Mouse (Mus musculus) brown adipose tissue, adult 24 weeks (tissue): ENCODE data around the gene Lrrc49. TPM values are rescaled to one million over a fixed set of nuclear protein-coding genes. Genes with fewer than 3 reads are reported as not detected.

Experiments
- H3K27ac ChIP-seq: fragments of 200-500 bp; replicated peaks from 2 replicates; pipeline ENCODE4 v1.5.1; 2012; ENCODE audit warnings: low read depth, mild to moderate bottlenecking, low read length
- H3K4me1 ChIP-seq: fragments of 200-500 bp; 2 replicates; pipeline ENCODE4 v1.6.1; 2012; ENCODE audit warnings: low read length, mixed read lengths; ENCODE audit not compliant: control insufficient read depth, insufficient read depth, insufficient read length
- H3K4me3 ChIP-seq: fragments of 200-500 bp; 2 replicates; pipeline ENCODE4 v1.5.1; 2012; ENCODE audit warnings: low read depth, mild to moderate bottlenecking, low read length, moderate library complexity; ENCODE audit not compliant: insufficient read depth
- polyA plus RNA-seq: library from polyadenylated mRNA; stranded (reverse); fragments of >200 nt; gene quantifications from 2 replicates; pipeline ENCODE4 v1.2.4, GENCODE M21; 2012; ENCODE audit not compliant: missing spikeins, insufficient read depth, insufficient read length

Gene Lrrc49
- polyA plus RNA-seq, 1 experiment: 1.1 TPM

- Histone ChIP-seq H3K4me1 (no peaks in the 10 kb centered on the region), H3K27ac (no peak overlapping the region), H3K4me3 (no peak overlapping the region)
Observed at GRCm38 (mm10) chr9:60595406-60595805, 92.6 kb downstream of the Lrrc49 start.

DNA sequence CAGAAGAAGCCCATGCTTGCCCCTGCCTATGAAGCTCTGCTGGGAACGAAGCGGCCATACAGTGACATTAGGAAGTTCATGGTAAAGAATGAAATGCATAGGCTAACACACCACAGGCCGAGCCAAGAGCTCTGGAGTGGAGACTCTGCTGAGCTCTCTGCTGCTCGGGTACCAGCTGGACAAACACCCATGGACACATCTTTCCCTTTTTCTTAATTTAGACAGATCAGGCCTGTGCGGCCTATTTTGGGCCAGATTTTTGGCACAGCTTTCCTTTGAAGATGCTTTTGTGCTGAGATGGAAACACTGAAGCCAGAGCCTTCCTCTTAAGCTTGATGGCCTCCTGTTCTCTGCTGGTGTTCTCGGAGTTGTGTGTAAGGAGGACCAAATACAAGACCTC lies 95.0 kb downstream of the Lrrc49 start:
- H3K4me3 ChIP-seq: no peak overlapping the region
- no peaks in the 10 kb centered on the region for H3K4me1 ChIP-seq
- H3K27ac ChIP-seq: no peak overlapping the region

DNA sequence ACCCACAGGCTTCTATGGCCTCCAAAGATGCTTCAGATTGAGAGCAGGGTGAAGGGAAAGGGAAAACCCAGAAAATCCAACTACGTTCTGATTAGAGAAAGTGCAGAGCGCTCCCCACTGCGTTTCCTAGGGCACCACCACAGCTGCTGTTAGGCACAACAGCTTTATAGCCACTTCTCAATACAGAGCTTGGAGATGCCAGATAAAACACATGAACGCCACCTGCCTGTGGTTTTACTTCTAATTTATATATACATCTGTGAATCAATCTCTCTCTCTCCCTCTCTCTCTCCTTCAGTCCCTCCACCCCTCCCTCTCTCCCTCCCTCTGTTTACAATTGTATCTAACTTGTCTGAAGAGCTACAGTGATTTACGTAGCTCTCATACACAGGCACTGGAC lies 95.6 kb downstream of the Lrrc49 start:
- Histone ChIP-seq H3K4me3 (no peak overlapping the region), H3K27ac (no peak overlapping the region), H3K4me1 (no peaks in the 10 kb centered on the region)

DNA sequence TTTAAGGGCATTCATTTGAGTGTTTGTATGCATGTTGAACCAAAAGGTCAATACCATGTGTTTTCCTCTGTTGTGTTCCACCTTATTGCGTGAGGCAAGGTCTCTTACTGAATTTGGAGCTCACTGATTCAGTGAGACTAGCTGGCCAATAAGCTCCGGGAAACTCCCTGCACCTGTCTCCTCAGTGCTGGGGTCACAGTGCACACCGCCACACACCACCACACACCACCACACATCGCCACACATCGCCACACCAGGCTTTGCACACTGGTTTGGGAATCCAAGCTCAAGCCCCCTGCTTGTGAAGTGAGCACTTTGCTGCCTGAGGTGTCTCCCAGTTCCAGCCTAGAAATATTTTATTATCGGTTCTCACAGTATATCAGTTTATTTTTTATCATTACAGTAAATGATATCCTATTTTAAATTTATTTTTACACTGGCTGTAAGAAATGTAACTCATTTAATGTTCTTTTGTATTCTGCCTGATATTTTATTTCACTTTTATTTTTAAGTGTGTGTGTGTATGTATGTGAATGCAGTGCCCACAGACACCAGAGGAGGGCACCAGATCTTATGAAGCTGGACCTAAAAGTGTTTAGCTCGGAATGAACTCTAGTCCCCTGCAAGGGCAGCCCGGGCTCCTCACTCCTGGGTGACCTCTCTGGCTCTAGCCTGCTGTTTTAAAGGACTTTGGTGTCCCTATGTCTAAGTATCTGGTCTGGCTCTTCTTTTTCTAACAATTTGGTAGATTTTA lies 96.9 kb downstream of the Lrrc49 start:
- Histone ChIP-seq H3K4me1 (no peaks in the 10 kb centered on the region), H3K4me3 (no peak overlapping the region), H3K27ac (no peak overlapping the region)

- Histone ChIP-seq H3K4me1 (no peaks in the 10 kb centered on the region), H3K27ac (no peak overlapping the region), H3K4me3 (no peak overlapping the region)
Observed at GRCm38 (mm10) chr9:60588914-60589313, 99.0 kb downstream of the Lrrc49 start.

- H3K27ac ChIP-seq: no peak overlapping the region
- no peak overlapping the region for H3K4me3 ChIP-seq
- H3K4me1 ChIP-seq: no peaks in the 10 kb centered on the region
Observed at GRCm38 (mm10) chr9:60586920-60587319, 101.0 kb downstream of the Lrrc49 start.

GRCm38 (mm10) chr9:60585206-60585605 lies 102.8 kb downstream of the Lrrc49 start:
- Histone ChIP-seq H3K27ac (no peak overlapping the region), H3K4me3 (no peak overlapping the region), H3K4me1 (no peaks in the 10 kb centered on the region)

GRCm38 (mm10) chr9:60582553-60582952 lies 105.4 kb downstream of the Lrrc49 start:
- H3K4me3 ChIP-seq: no peak overlapping the region
- H3K27ac ChIP-seq: no peak overlapping the region
- no peaks in the 10 kb centered on the region for H3K4me1 ChIP-seq

DNA sequence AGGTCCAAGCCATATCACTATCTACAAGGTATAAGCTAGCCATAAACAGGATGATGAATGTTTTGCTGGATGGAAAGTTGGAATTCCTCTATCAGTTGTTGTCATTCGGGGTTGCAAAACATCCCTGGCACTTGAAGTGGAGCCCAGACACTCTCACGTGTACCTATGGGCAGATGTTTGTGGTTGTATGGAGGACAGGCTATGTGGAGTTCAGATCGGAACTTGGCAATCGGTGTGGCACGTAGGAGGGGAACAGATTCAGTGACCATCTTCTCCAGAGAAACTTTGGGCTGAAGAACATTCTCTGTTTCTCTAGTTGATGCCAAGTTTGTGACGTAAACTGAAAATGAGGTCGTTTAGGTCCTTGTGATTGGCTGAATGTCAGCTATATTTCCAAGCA lies 114.9 kb downstream of the Lrrc49 start:
- Histone ChIP-seq H3K4me3 (no peak overlapping the region), H3K4me1 (no peaks in the 10 kb centered on the region), H3K27ac (no peak overlapping the region)

- Histone ChIP-seq H3K27ac (no peak overlapping the region), H3K4me3 (no peak overlapping the region), H3K4me1 (no peaks in the 10 kb centered on the region)
Observed at GRCm38 (mm10) chr9:60571725-60572124, 116.2 kb downstream of the Lrrc49 start.

DNA sequence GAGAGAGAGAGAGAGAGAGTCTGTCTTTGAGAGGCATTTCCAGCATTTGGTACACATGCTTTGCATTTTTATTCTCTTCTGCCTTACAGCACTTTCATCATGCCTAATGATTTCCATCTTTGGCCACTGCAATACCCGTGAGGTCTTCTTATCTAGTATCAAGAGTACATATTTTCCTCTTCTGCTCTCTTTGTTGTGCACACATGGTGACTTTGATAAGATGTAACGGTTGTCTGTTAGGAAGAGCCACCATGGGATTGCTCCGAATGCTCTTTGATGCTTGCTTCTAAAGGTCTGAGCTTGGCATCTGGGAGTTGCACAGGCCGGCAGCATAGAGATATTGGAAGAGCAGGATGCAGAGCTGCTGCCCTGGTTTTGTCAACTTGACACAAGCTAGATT lies 116.9 kb downstream of the Lrrc49 start:
- H3K4me3 ChIP-seq: no peak overlapping the region
- no peak overlapping the region for H3K27ac ChIP-seq
- H3K4me1 ChIP-seq: no peaks in the 10 kb centered on the region

DNA sequence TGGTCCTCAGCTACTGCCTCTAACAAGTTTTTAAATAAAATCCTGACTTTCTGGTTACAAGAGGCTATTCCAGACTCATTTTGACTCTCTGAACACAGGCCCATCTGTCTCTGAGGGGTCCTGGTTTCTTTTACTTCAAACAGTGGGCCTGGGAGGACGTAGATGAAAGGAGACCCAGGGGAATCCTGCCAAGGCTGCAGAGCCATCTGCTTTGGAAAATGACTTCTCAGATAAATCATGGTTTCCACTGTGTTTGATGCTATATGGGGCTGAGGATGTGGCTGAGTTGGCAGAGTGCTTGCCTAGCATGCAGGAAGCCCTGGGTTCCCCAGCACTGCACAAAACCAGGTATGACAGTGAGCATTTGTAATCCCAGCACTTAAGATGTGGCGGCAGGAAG lies 118.6 kb downstream of the Lrrc49 start:
- H3K4me1 ChIP-seq: no peaks in the 10 kb centered on the region
- no peak overlapping the region for H3K27ac ChIP-seq
- H3K4me3 ChIP-seq: no peak overlapping the region

GRCm38 (mm10) chr9:60563809-60564208 lies 124.1 kb downstream of the Lrrc49 start:
- H3K27ac ChIP-seq: no peak overlapping the region
- no peaks in the 10 kb centered on the region for H3K4me1 ChIP-seq
- no peak overlapping the region for H3K4me3 ChIP-seq

DNA sequence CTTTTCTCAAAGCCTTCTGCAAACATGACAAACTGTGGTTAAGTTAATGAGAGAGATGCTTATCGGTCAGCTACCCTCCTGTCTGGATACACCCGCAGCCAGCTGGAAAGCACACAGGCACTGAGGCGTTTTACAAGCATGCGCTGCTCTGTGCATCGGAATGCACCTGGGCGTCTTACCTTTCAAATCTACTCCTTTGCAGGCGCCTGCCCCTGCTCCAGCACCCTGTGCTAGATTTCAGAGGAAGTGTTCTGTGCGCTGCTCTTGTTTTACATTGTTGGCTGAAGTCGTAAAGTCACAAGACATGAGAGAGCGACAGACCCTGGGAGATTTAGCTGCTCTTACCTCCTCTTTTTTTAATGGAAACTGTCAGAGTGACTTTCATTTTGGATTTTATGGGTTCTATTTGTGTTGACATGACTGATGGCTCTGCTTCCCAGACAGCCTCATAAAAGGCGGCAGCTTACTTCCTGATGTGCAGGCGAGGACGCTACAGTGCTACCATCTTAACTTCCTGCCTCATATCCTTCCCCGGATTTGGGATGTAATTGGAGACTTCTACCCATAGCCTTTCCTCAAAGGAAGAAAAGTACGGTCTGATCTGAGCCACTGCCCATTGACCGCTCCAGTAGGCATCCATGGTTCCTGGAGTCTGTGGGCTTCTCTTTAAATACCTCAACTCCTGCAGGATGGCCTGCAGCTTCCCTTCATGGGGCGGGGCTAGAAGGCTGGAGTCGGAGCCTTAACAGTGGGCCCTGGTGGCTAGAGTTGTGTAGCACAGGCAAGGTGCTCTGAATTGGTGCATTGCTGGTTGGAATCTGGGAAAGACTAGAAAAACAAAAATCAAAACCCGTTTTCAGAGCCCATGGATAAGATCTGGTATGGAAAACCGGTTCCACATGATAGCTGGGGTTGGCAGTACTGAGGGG lies 125.3 kb downstream of the Lrrc49 start:
- Histone ChIP-seq H3K4me1 (no peaks in the 10 kb centered on the region), H3K27ac (no peak overlapping the region), H3K4me3 (no peak overlapping the region)

GRCm38 (mm10) chr9:60561641-60562289 lies 126.2 kb downstream of the Lrrc49 start:
- Histone ChIP-seq H3K4me1 (no peaks in the 10 kb centered on the region), H3K4me3 (no peak overlapping the region), H3K27ac (no peak overlapping the region)
